Mouse (Mus musculus): ENCODE results near the gene Plekhg2.

Plekhg2 gene

GRCm38 (mm10) chr7:28362441-28363060, 9.8 kb downstream of the Plekhg2 start:
- no peak for DNase-seq

GRCm38 (mm10) chr7:28361647-28362341, 10.6 kb downstream of the Plekhg2 start:
- no peak for DNase-seq

DNA sequence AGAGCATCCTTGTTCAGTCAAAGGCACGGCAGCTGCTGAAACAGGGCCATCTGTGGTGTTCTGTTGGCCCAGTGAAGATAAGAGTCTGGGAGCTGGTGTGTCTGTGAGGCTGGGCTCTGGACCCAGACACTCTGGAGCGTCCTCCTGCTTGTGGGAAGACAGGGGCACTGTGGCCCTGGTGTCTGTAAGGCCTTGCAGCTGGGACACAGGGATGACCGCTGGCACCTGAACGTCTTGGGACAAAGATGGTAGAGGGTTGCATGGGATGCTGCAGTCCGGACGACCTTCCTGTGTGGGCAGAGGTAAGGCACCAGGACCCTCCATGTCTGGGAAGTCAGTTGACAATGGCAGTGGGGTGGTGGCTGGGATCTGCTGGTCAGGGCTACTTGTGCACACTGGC, 12.1 kb downstream of the Plekhg2 start:
- DNase-seq = no peak

- DNase-seq = no peak
Measured at GRCm38 (mm10) chr7:28359854-28360253, 12.5 kb downstream of the Plekhg2 start.

DNA sequence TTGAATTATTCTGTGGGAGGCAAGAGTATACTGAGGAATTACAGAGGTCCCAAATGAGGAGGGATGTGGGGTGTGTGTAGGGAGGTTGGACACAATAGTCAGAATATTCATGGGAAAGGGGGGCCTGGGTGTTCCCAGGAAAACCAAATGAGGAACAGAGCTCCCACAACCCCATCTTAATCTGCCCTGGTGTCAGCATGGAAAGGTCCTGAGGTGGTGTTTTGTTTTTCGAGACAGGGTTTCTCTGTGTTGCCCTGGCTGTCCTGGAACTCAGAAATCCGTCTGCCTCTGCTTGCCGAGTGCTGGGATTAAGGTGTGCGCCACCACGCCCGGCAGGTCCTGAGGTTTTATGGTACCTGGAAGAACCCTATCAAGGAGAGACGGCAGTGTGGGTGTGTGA, 14.0 kb downstream of the Plekhg2 start:
- no peak for DNase-seq

DNA sequence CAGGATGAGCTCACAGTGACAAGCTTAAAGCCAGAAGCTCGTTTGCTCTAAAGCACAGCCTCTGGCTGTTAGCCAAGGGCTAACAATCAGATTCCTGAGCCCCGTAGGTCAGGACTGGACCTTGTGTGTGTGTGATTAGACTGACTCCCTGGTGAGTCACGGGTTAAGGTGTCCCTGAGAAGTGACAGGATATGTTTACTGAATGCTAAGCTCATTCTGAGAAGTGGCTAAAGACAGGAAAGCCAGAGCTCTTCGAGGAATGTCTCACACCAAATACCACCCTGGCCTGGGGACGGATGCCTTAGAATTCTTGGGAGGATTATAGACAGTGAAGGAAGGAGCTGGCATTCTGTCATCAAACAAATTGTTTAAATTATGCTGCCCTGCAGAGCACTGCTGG, 14.4 kb downstream of the Plekhg2 start:
- DNase-seq = peak; percentile 59

GRCm38 (mm10) chr7:28356981-28357380, 15.4 kb downstream of the Plekhg2 start:
- DNase-seq = no peak

- no peak for DNase-seq
Measured at GRCm38 (mm10) chr7:28355221-28355620, 17.2 kb downstream of the Plekhg2 start.

GRCm38 (mm10) chr7:28354596-28354995, 17.8 kb downstream of the Plekhg2 start:
- no peak for DNase-seq

DNA sequence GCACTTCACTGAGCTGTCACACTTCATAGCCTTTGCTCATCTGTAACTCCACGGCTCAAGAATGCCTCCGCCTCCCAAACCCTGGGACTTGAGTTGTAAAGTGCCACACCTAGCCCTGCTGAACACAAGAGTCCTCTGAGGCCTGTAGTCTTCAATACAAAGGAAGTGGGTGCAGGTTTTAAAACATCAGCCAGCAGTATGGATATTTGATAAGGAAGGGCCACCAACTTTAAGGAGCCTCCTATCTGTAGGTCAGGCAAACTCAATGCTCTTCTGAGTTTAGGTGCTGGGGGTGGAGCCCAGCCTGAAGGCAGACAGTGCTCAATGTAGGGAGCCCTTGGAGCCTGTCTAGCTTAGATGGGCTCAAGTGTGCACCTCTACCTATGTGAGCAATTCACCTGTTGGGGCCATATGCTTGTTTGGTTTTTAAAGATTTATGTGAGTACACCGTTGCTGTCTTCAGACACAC, 18.3 kb downstream of the Plekhg2 start:
- DNase-seq = no peak

- DNase-seq = no peak
Measured at GRCm38 (mm10) chr7:28353267-28353666, 19.1 kb downstream of the Plekhg2 start.

GRCm38 (mm10) chr7:28351676-28352191, 20.7 kb downstream of the Plekhg2 start:
- no peak for DNase-seq

- peak; percentile 99 for DNase-seq
Measured at GRCm38 (mm10) chr7:28350155-28350883, 22.1 kb downstream of the Plekhg2 start, which contains the start of gene Rps16. Gene Rps16, plus strand, starts transcription at chr7:28350652.

- DNase-seq = peak; percentile 66
Measured at GRCm38 (mm10) chr7:28348601-28349000, 23.8 kb downstream of the Plekhg2 start.

GRCm38 (mm10) chr7:28347746-28348145, 24.7 kb downstream of the Plekhg2 start:
- no peak for DNase-seq

- peak; percentile 80 for DNase-seq
Measured at GRCm38 (mm10) chr7:28344637-28345036, 27.8 kb downstream of the Plekhg2 start.

DNA sequence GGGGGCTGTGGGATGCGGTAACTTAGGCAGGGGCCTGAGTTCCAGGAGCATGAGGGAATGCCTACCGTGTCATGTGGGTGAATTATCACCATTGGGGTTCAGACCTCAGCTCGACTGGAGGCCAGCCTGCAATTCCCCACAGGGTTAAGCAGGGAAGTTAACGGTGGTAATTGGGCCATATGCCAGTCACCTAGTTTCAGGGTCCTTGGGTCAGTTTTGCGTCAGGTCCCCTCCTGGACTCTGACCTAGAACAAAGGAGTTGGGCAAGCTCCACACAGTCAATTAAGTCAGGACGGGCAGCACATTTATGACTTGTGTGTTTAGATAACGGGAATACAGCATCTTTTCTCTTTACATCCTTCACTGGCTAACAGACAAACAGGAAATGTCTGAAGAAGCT, 31.0 kb downstream of the Plekhg2 start:
- no peak for DNase-seq

DNA sequence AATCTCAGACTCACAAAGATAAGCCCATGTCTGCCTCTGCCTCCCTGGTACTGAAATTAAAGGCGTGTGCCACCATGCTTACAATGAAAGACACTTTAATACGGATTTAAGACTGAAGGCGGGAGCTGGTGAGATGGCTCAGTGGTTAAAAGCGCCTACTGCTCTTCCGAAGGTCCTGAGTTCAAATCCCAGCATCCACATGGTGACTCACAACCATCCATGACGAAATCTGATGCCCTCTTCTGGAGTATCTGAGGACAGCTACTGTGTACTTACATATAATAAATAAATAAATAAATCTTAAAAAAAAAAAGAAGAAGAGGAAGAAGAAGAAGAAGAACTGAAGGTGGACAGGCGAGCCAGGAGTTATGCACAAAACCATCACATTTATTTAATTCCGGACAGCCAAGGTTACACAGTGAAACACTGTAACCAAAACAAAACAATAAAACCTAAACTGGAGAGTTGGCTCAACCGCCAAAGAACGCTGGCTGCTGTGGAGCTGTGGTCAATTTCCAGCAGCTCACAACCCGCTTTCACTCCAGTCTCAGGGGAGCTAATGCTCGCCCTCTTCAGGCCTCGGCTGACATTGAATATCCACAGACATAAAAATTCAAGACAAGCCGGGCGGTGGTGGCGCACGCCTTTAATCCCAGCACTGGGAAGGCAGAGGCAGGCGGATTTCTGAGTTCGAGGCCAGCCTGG, 33.0 kb downstream of the Plekhg2 start:
- peak; percentile 71 for DNase-seq

DNA sequence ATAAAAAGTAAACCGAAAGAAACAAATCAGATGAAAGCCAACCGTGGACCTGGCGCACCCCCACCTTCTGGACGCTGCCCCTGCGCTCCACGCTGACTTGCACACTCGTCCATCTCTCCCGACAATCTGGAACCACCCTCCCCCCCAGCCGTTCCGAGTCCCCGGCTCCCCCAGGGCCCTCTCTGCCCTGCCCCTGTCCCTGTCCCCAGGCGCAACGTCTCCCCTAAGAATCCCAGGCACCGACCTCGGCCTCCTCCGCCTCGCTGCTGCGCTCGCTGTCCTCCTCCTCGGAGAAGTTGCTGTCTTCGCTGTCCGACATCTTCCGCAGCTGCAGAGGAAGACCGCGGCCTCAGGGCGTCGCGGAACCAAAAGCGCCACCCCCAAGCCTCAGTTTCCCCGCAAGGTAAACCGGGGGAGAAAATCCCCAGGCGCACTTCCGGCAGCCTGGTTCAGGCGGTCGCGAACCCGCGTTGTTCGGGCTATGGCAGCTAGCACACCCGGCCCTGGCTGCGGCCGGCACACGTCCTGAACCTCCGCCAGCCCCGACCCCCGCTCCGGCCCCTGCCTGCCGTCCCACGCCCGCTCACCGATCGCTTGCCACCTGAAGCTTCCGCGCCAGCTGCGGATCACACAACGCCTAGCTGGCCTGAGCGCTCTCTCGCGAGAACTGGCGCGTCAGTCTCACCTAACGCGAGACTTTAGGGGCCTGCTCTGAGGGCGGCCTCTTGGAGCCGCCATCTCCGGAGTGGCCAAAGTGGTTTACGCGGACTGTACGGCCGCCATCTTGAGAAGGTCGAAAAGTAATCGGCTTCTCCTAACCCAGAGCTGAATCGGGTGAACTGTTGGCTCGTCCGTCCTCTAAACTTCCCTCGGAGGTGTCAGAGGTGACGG, 34.0 kb downstream of the Plekhg2 start, which contains the start of gene Supt5:
Gene Supt5 (minus strand): TSS at position 639 of the 891 bp plus-strand sequence.
- DNase-seq = peak; percentile 99

DNA sequence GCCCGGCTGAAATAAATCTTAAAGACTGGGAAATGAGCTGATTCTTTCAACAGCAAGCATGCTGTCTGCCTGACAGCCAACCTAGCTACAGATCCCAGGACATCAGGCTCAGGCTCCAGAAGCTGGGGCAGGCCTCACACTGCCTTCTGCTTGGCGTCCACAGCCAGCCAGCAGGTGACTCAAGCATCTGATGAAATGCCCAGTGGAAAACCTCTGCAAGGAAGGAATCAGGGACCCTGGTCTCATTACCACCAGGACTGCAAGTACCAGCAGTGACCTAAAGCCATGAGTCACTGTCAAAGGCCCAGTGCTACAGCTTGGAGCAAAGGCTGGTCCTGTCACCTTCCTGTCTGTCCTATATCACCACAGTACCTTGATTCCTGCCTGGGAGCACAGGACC, 36.9 kb downstream of the Plekhg2 start:
- no peak for DNase-seq

DNA sequence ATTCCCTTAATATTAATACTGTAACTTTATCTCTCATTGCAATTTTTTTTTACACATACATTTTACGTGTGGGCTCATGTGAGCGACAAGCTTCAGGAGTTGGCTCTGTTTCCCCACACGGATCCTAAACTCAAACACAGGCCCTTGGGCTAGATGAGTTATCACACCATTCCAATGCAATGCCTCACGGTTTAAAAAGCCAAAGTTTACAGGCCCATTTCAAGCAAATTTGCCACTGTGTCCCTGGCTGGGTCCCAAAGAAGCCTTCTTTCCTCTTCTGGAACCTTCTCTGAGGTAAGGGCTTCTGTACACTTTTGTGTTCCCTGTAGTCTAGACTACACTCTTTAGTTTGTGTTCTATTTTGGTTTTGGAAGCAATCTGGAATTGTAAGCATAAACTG, 37.9 kb downstream of the Plekhg2 start:
- no peak for DNase-seq

- DNase-seq = no peak
Measured at GRCm38 (mm10) chr7:28328260-28328659, 44.1 kb downstream of the Plekhg2 start.

All from retina, postnatal 1 day (tissue).